Mouse (Mus musculus) erythroid progenitor cell, adult 5-6 weeks (primary cell): ENCODE results near the gene Fam72a. TPM values are rescaled to one million over a fixed set of nuclear protein-coding genes. Genes with fewer than 3 reads are reported as not detected.
A peak's percentile ranks its signal among the peaks of the same experiment; 100 is the strongest.
"Not testable (repeated sequence)": the region's sequence is repeated elsewhere in the genome, so short reads cannot be mapped to it uniquely, and the experiment has no call there.

ENCODE experiments used
- ATAC-seq: replicated peaks from 2 replicates; pipeline ENCODE4 v1.8.0; 2016; ENCODE audit warnings: moderate number of reproducible peaks, mild to moderate bottlenecking, moderate TSS enrichment, inconsistent platforms; ENCODE audit not compliant: poor library complexity, low FRiP score, severe bottlenecking
- total RNA-seq, 2 experiments: library from RNA; stranded (forward) in 1 of 2; stranded (reverse) in 1 of 2; fragments of 150-400 nt in 1 of 2; fragments of 186-747, 209-891 nt in 1 of 2; gene quantifications; 2 replicates each; pipeline versions ENCODE4 v1.2.3 to v1.2.4; 2015 to 2017; ENCODE audit warnings: low replicate concordance in 2 of 2

Fam72a gene
- total RNA-seq, 2 experiments from 2014 or later, result not detected

DNA sequence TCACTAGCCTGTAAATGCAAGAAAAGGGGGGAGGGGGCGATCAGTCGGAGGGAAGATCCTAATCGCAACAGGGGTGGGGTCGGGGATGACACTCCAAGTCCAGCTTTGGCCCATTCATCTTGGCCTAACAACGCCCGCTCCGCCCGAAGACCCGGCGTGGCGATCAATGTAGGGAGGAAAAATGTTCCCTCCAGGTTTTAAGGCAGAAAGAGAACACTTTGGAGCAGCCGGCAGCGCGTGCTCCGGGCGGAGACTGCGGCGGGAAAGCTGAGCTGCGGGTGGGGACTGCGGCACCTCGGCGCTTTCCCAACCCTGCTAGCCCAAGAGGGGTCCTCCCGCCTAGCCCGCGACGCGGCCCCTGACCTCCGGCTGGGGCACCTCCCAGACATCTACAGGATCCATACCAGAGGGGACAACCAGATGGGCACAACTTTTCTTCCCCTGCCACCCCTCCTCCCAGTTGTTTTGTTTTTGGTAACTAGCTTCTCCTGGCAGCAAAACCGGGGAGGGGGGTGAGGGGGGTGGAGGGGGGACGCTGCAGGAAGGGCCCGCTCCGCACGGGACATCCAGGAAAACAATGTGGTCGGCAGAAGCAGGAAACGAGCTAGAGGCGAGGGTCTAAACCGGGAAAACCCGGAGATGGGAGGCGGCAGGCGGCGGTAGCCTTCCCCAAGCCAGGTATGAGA, 2.0 kb upstream of the Fam72a start:
- ATAC-seq, result no peak

DNA sequence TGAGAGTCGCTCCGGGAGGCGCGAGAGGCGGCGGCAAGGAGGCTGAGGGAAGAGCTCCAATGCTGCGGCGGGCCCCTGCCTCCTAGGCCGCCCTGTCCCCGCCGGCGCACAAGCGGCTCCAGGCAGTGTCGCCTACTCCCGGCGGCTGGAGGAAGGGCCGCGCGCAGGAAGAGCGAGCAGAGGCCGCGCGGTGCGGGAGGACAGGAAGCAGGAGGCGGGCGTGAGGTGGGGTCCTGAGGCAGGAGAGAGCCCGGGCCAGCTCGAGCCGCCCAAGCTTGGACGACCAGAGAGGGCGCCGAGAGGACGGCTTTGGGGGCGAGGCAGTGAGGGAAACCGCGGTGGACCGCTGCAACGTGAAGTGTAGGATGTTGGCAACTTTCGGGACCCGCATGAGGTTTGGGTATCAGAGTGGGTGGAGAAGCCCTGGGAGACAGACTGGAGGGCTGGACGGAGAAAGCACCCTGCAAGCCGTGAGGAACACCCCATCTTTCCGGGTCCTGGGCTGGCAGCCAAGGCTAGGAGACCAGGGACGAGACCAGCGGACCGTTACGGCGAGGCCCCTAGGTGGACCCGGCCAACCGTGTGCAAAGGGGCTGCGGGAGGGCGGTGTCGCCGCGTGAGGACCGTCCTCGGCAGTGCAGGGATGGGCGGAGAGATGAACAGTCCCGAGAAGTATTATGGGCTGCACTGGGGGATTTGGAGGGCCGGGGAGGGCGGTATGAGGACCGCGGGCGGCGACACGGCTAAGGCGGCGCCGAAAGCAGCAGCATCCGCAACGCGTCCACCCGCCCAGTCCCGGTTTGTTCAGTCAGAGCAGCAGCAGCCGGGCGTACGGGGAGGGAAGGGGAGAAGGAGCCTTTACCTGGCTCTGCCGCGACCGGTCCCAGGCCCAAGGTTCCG, 1.1 kb upstream of the Fam72a start:
- ATAC-seq, result peak; percentile 55

DNA sequence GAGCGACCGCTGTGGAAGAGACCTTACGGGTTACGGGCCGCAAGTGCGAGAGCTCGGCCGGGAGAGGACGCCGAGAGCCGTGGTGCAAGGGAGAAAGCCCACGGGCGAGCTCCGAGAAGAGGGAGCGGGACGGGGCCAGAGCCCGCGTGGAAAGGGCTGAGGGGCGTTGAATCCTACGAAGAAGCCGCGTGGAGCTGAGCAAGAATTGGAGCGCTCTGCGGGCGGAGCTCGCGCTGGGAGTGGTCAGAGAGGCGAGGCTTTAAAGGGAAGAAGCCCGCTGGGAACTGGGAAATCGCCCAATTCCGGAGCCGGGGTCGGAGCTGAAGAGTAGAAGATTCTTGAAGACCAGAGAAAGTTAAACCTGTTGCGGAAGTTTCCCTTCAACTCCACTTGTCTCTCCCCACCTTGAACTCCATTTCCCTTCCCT, 391 bp downstream of the Fam72a start:
- ATAC-seq, result peak; percentile 57

DNA sequence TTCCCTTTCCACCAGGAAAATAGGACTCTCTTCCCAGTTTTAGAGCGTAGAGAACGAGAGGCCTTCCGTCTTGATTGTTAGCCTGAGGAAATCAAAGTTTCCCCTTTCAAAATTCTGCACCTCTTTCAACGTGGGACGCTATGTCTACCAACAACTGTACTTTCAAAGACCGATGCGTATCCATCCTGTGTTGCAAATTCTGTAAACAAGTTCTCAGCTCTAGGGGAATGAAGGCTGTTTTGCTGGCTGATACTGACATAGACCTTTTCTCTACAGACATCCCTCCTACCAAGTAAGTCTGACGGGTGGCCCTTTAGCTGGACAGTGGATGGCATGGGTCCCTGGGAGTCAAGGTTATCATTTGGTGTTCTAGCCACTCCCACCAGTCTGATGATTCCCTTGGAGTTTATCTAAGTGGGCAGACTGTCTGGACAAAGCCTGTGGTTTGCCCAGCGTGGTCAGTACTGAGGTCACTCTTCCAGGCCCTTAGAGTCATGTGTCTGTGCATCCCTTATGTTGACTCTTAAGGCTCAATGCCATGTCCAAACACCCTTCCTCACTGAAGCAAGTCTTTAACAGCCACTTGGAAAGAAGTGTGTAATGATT, 961 bp downstream of the Fam72a start:
- ATAC-seq, result no peak

DNA sequence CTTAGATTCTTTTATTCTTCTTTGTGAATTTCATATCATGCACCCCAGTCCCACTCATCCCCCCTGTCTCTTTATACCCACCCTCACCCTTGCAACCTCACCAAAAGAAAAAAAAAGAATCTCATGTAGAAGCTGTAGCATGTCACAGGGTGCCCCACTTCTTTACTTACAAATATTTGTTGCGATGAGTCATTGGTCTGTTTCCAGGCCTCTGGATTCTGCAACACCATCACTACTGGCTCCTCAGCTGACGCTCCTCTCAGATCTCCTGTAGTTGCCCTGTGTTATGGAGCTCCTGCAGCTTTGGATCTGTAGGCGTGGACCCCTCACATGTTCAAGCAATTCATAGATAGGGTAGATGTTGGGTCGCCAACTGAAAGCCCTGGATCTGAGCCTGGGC, 12.1 kb downstream of the Fam72a start:
- ATAC-seq, result no peak

DNA sequence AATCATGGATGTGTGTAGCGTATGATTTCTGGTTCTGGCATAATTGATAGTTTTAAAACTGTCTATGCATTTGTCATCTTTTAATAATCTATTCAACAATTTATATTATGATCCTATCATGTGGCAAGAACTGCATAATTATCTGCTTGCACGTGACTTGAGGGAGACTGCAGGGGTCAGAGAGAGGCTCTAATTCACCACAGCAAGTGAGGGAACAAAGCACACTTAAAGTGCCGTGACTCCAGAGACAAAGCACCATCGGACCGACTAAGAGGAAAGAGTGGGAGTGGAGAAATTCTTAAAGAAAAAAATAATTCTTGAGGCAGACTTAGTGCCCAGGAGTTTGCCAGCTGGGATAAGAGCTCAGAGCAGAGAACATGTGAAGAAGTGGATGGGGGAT, 13.1 kb downstream of the Fam72a start:
- no peak for ATAC-seq

DNA sequence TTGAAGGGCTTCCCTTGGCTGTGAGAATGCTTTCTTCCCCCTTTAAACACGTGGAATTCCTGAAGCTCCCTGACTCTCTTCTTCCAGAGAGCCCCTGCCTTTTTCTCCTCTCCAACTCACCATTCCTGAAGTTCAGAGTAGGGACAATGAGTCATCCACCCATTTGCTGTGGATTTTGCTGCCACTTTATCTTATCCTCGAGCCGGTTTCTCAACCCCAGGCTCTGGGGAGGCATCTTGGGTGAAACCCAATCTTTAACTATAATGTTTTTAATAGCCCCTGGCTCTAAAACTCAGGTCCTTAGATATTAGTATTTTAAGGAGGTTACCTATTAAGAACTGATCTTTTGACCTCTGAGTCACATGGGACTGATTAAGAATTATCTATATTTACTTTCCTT, 13.7 kb downstream of the Fam72a start:
- ATAC-seq, result no peak

DNA sequence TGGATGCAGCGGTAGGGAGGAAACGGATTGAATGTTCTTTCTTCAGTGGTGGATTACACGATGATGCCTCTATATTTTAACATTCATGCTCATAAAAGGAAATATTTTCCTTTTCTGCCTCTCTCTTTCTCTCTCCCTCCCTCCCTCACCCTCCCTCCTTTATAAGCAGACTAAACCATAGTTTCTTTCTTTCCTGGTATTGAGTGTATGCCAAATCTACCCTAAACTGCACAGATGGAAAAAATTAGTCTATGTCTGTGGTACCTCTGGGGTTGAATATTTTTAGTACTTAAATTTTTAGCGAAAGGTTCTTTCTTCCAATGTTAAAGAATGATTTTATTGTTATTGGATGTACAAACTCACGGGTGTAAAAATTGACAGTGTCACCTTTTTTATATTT, 14.2 kb downstream of the Fam72a start:
- no peak for ATAC-seq

DNA sequence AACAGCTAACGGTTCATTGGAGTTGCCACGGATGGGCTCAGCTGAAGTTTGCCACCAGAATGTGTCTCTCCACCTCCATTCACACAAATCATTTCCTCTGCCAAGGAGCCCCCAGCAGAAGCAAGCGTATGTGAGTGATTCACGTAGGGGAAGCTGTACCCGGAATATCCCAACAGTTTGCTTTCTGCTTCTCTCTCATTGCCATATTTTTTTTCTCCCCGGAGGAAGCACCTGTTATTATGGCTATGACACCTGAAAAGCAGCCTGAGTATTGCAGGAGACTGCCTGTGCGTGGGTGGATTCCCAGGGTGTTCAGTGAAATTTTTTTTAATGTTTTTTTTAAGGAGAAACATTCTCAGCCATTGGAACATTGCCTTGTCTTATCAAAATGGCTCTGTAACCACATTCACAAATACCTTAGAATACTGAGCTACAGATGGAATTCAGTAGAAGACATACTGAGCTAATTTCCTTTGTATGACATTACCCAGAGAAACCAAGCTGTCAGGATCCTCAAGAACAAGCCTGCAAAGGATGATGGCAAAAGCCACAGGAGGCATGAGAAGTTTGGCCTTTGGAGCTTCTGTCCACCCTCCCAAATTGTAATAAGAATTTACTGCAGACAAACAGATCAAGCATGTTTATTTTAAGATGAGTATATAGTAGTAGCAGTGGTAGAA, 16.3 kb downstream of the Fam72a start:
- ATAC-seq, result no peak

DNA sequence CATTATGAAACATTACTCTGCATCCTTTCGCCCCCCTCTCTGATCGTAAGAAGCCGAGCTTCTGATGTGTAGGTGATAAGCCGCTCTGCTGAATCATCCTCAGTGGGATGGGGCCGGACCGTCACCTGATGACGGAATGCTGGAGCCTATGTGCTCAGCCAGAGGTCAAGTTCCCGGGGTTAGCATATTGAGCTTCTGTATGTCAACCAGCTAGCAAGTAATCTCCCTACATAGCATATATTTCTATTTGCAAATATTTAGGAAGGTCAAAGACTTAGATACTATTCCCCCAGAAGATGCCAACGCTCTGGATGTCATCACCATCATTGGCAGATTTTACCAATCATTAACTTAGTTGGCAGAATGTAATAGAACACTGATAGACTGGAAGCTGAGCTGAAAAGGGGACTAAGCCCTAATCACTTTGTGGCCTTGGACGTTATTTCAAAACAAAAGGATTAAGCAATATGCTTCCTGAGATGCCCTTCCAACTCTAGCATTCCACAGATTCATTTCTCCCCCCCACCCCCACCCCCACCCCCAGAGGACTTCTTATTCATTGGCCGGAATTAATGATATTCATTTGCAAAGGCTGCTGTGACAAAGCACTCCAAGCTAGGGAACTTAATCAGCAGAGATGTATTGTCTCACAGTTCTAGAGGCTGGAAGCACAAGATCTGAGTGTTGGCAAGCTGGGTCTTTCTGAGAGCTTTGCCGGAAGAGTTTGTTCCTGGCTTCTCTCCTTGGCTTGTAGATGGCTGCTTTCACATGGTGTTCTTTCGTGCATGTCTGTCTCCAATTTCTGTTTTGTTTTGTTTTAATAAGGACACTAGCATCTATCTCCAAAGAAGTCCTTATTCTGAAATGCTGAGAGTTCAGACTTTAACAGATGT, 19.3 kb downstream of the Fam72a start:
- no peak for ATAC-seq

DNA sequence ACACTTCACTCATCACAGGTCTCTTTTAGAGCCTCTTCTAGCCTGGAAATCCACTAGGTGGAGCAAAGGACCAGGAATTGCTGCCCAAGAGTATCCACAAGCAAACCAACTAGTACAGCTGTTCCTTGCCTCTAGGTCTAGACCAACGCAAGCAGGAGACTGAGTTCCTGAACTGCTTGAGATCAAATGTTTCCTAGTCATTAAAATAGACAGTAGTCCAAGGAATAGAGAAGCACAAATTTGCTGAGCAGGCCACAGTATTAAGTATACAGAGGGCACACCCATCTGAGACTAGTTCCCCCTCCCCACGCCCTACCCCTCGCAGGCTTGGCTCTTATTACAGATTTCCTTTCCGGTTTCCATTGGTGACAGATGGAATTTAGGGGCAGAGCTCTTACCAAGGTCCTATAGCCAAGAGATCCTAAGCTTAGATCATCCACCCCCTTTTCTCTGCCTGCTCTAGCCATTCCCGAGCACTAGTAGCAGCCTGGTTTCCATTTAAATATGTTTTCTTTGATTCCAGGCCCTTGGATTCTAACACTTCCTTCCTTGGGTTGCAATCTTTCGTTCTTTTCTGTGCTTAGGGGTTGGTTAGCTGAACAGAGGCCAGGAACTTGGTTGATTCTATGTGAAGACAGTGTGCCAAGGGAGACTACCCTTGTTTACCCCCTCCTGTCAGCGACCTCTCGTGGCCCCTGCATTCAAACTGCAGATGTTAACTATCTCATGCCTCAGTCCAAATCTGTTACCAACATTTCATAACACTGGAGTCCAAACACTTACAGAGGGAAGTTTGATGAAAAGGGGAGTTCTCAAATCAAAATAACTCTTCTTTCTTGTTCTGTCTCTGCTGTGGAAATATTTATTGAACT, 21.0 kb downstream of the Fam72a start:
- ATAC-seq, result no peak

DNA sequence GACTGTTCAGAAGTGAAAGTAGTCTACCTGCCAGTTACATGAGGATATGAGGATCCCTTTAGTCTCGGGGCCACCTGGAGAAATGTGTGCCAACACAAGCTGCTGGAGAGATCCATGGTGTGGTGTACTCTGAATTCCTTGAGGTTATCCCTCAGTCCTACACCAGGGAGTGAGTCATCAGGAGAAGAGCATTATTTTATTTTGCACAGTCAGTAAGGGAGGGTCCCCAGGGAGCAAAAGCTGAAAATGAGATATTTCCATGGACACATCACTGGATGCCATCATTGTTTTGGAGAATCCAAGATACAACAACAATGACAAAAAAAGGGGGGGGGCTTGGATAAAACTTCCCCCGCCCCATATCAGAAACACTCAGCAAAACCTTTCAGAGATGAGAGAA, 24.3 kb downstream of the Fam72a start:
- no peak for ATAC-seq

DNA sequence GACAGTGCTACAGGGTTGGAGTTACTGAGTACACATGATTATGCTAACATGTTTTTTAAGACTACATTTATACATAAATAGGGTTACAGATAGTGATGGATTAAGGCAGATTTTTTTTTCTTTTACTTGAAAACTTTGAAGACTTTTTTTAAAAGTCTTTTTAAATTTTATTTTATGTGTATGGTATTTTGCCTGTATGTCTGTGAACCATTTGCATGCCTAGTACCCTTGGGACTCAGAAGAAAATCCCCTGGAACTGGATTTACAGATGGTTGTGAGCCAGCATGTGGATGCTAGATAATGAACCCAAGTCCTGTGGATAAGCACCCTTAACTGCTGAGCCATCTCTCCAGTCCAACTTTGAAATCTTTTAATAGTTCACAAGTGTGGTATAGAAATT, 25.7 kb downstream of the Fam72a start:
- no peak for ATAC-seq

DNA sequence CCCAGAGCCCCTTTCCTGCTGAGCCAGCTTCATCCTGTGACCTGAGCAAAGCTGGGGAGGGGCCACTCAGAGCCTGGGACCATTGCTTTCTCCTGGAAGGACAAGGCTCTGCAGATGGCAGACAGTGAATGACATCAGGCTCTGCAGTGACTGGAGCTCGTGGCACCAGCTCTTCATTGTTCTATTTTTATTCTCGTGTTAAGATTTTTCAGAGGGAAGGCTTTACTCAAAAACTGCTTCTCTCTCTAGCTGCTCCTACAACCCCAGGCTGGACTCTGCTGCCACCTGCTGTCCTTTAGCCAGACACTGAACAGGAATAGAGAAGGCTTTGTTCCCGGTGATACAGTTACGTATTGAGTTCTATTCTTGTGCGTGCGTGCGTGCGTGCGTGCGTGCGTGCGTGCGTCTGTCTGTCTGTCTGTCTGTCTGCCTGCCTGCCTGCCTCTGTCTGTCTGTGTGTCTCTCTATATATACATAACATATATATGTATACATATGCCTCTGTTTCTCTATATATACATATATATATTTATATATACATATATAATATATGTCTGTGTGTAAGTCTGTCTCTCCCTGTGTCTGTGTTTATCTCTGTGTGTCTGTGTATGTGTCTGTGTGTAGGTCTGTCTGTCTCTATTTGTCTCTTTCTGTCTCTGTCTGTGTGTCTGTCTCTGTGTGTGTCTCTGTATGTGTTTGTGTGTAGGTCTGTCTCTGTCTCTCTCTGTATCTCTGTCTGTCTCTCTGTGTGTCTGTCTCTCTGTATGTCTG, 27.5 kb downstream of the Fam72a start:
- peak; percentile 66 for ATAC-seq

DNA sequence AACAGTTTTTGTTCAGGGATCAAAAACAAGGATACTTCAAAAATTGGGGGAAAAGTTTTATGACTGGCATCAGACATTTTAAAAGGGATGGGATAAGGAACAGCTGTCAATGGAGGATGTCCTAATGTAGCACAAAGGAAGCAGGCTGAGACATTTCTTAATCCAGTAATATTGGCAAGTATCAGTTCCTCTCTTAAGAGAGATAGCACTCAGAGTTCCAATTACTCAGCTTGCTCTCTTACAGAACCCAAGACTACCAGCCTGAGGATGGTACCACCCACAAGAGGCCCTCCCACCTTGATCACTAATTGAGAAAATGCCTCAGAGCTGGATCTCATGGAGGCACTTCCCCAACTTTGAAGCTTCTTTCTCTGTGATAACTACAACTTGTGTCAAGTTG, 32.8 kb downstream of the Fam72a start:
- ATAC-seq, result no peak

DNA sequence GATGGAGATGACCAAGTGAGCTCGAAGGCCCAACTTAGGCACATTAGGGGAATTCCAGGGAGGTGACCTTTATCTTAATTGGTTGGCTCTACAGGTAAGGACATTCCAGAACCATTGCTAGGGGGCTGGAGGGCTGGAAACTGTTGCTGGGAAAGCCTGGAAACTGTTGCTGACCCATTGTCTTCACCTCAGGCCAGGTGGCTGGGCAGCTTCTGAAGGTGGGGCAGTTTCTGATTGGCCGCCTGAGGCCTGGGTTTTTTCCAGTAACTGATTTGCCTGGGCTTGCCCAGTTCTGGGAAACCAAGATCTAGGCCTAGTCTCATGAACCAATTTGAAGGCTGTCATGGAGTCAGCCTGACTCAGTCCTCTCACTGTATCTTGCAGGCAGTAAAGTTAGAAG, 34.4 kb downstream of the Fam72a start:
- no peak for ATAC-seq

DNA sequence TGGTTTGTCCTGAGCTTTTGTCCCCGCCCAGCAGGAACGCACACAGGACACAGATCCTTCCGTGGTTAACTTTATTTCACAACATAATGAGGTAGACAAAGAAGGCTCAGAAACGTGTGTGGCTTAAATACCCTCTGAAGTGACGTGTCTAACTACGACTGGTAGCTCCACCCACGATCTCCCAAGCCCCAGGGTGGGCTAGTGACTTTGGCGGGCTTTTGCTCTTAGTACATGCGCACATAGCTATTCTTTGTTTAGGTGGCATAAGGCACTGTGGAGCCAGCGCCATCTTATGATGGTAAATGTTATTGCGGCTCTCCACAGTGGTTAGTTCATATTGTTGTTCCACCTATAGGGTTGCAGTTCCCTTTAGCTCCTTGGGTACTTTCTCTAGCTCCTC, 38.4 kb downstream of the Fam72a start:
- not testable (repeated sequence) for ATAC-seq

DNA sequence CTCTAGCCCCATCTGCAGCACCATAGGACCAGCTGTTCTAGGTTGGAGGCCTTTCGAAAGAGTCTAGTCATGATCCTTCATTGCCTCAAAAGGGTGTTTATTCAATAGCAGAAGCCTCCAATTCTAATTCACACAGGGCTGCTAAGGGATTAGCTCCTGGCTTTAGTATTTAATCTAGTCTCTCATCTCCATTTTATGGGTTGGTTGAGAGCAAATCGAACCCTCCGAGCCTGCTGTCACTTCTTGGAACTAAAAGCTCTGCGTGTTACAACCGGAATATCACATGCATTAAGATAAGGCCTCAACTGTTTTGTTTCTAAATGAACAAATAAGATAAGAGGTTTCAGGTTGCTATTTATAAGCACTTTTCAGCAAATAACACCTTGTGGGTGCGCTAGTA, 42.0 kb downstream of the Fam72a start:
- no peak for ATAC-seq
